Mouse (Mus musculus): ENCODE results near the gene Wdr59. TPM values are rescaled to one million over a fixed set of nuclear protein-coding genes. Genes with fewer than 3 reads are reported as not detected.

Wdr59 gene
- polyA plus RNA-seq, 1 experiment from 2014 or later, result 7.7 TPM

DNA sequence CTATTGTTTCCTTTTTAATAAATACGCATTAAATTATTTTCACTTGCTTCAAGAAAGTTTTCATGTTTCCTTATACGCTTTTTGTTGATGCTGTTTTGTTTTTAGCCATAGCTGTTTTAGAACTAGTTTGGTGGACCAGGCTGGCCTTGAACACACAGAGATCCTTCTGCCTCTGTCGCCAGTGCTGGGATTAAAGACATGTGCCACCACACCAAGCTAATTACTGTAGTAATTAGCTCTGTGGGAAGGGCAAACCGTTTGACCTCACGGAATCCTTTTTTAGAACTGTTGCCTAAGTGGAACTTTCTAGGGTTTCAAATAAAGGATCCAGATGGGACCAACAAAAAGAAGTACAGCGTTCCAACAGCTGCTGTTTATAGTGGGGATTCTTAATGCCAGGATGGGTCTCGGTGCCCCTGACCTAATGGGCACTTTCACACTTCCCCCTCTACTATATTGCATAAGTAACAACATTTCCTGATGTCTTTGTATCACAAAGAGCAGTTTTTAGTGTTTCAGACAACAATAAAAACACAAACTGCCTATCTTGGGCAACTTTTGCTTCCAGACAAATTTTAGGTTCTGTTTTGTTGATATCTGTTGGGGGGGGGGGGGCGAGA is 29.7 kb upstream of the Wdr59 start:
- Histone ChIP-seq H3K9me3 (replicated peaks) (no peaks in the 10 kb centered on the region), H3K27ac (no peak overlapping the region), H3K4me1 (peaks cover 22% of the 10 kb centered on the region), H3K4me3 (no peak overlapping the region), H3K27me3 (no peaks in the 10 kb centered on the region), H3K4me2 (replicated peaks) (no peak overlapping the region), H3K9ac (no peak overlapping the region), H3K36me3 (no peaks in the 10 kb centered on the region)
- 75% methylated on average over 8 of the region's 8 CpGs for WGBS
- ATAC-seq (ENCODE audit: low FRiP score), result no peak

- H3K9ac ChIP-seq, result no peak overlapping the region
- H3K4me2 ChIP-seq (replicated peaks), result no peak overlapping the region
- H3K4me3 ChIP-seq, result no peak overlapping the region
- ATAC-seq (ENCODE audit: low FRiP score), result no peak
- WGBS, result 71% methylated on average over 9 of the region's 9 CpGs
- no peaks in the 10 kb centered on the region for H3K9me3 ChIP-seq (replicated peaks)
- H3K27ac ChIP-seq, result 0 out of 2 replicates have a peak overlapping the region, but pooled peaks have one; percentile 35
- H3K36me3 ChIP-seq, result no peaks in the 10 kb centered on the region
- H3K4me1 ChIP-seq, result peaks cover 18% of the 10 kb centered on the region
- H3K27me3 ChIP-seq, result no peaks in the 10 kb centered on the region
Measured at GRCm38 (mm10) chr8:111550002-111550870, 28.3 kb upstream of the Wdr59 start.

DNA sequence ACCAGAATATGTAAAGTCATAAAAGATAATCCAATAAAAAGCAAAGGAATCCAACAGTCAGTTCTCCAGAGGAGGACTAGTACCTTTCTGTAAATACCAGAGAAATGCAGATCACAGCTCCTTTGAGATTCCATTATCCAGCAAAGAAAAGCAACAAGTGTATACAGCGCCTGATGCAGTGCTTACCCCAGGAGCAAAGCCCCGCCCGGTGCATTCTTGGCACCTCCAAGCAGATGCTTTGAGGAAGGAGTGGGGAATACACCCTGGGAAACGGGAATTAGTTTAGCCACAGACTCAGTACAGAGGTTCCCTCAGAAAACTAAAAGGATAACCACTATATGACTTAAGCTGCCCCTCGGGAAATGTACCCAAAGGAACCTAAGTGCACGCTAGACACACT is 26.3 kb upstream of the Wdr59 start:
- 0 out of 2 replicates have a peak, but pooled peaks cover 6% of the 10 kb centered on the region for H3K36me3 ChIP-seq
- no peak overlapping the region for H3K4me2 ChIP-seq (replicated peaks)
- H3K4me3 ChIP-seq, result no peak overlapping the region
- H3K27me3 ChIP-seq, result no peaks in the 10 kb centered on the region
- no peaks in the 10 kb centered on the region; the same call in 1 of the 2 replicates for H3K9me3 ChIP-seq (replicated peaks)
- no peak overlapping the region for H3K27ac ChIP-seq
- H3K4me1 ChIP-seq, result peaks cover 11% of the 10 kb centered on the region
- WGBS, result 92% methylated on average over 6 of the region's 6 CpGs
- H3K9ac ChIP-seq, result no peak overlapping the region
- ATAC-seq (ENCODE audit: low FRiP score), result no peak

DNA sequence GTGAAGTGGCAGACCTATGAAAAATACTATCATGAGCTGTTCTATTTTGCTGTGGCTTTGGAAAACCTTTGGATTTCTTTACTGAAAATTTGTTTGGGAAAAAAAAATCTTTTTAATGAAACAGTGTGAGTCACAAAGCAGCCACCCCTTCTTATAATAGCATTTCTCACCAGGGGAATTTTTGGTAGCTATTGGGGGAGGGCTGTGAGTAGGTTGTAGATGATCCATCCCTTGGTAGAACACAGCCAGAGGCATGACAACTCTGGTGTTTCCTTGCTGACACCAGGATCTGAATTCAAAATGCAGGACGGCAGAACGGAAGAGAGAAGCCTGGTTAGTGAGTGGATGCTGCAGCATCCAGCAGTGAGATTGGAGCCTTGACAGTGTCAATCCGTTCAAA is 25.3 kb upstream of the Wdr59 start:
- ATAC-seq (ENCODE audit: low FRiP score), result no peak
- Histone ChIP-seq H3K9ac (no peak overlapping the region), H3K4me3 (no peak overlapping the region), H3K27me3 (no peaks in the 10 kb centered on the region), H3K4me2 (replicated peaks) (no peak overlapping the region), H3K4me1 (peaks cover 11% of the 10 kb centered on the region), H3K27ac (no peak overlapping the region), H3K36me3 (0 out of 2 replicates have a peak, but pooled peaks cover 6% of the 10 kb centered on the region), H3K9me3 (replicated peaks) (no peaks in the 10 kb centered on the region; the same call in 1 of the 2 replicates)
- WGBS, result 96% methylated on average over 3 of the region's 3 CpGs

- no peak for ATAC-seq (ENCODE audit: low FRiP score)
- Histone ChIP-seq H3K27me3 (no peaks in the 10 kb centered on the region), H3K4me2 (replicated peaks) (no peak overlapping the region), H3K36me3 (0 out of 2 replicates have a peak, but pooled peaks cover 6% of the 10 kb centered on the region), H3K9me3 (replicated peaks) (no peaks in the 10 kb centered on the region; the same call in 1 of the 2 replicates), H3K27ac (no peak overlapping the region), H3K4me1 (peaks cover 15% of the 10 kb centered on the region), H3K9ac (no peak overlapping the region), H3K4me3 (no peak overlapping the region)
- WGBS, result 91% methylated on average over 8 of the region's 8 CpGs
Measured at GRCm38 (mm10) chr8:111545406-111546156, 23.7 kb upstream of the Wdr59 start.

DNA sequence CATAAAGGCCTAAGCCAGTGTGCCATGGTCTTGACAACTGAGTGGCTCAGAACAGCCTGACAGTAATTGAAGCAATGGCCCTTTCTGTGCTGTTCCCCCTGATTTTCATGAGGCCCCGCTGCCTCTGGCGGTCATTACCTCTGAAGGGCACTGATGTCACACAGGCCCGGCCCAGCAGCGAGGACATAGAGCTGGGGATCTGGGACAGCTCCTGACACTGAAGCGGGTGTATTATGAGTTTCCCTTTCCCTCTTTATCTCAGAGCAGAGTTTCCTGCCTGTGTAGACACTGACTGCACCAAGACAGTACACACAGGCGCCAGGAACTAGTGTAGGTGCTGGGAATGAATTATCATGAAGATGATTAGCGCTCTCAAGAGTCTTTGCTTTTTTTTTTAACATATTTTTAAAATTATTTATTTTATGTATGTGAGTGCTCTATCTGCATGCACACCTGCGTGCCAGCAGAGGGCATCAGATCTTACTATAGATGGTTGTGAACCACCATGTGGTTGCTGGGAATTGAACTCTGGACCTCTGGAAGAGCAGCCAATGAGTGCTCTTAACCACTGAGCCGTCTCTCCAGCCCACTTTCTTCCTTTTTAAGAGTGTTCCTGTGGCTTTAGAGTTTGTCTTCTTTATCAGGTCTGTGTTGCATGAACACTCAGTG is 22.0 kb upstream of the Wdr59 start:
- H3K27me3 ChIP-seq, result no peaks in the 10 kb centered on the region
- 0 out of 2 replicates have a peak, but pooled peaks cover 6% of the 10 kb centered on the region for H3K36me3 ChIP-seq
- peaks cover 25% of the 10 kb centered on the region for H3K4me1 ChIP-seq
- WGBS, result 92% methylated on average over 9 of the region's 9 CpGs
- no peak for ATAC-seq (ENCODE audit: low FRiP score)
- no peaks in the 10 kb centered on the region; the same call in 1 of the 2 replicates for H3K9me3 ChIP-seq (replicated peaks)
- H3K4me2 ChIP-seq (replicated peaks), result no peak overlapping the region
- H3K9ac ChIP-seq, result no peak overlapping the region
- H3K4me3 ChIP-seq, result no peak overlapping the region
- H3K27ac ChIP-seq, result no peak overlapping the region

GRCm38 (mm10) chr8:111539422-111540076 is 17.7 kb upstream of the Wdr59 start:
- Histone ChIP-seq H3K4me2 (replicated peaks) (peak overlapping the region; percentile 84), H3K9me3 (replicated peaks) (no peaks in the 10 kb centered on the region; the same call in 1 of the 2 replicates), H3K36me3 (0 out of 2 replicates have a peak, but pooled peaks cover 6% of the 10 kb centered on the region), H3K27me3 (no peaks in the 10 kb centered on the region), H3K27ac (no peak overlapping the region), H3K9ac (peak overlapping the region; percentile 50), H3K4me3 (peak overlapping the region; percentile 83), H3K4me1 (peaks cover 35% of the 10 kb centered on the region)
- WGBS, result 63% methylated on average over 10 of the region's 10 CpGs
- ATAC-seq (ENCODE audit: low FRiP score), result no peak

- H3K27ac ChIP-seq, result no peak overlapping the region
- whole genome bisulfite sequencing, result 3% methylated on average over 2 of the region's 2 CpGs
Measured at GRCm38 (mm10) chr8:111538194-111538593, 16.3 kb upstream of the Wdr59 start.

DNA sequence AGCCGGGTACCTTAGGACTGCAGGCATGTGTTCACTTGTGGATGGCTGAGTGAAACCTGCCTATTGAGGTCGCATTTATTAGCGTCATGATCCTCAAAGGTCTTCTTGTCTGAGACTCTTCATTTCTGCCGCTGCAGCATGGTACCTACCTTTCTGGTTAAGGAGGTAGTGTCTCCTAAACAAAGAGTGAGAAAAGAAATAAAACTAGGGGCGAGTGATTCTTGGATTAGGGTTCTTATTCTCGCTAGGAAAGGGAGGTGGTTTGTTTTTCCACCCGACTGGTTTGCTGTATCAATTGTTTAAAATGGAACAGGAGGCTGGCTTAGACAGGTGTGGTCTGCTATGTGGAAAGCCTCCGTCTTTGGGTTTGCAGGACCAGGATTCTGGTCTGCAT is 15.9 kb upstream of the Wdr59 start:
- no peak for ATAC-seq (ENCODE audit: low FRiP score)
- WGBS, result 4% methylated on average over 8 of the region's 8 CpGs

More at GRCm38 (mm10) chr8:111538194-111538593, 16.3 kb upstream of the Wdr59 start:
- H3K4me1 ChIP-seq, result peaks cover 35% of the 10 kb centered on the region
- peak overlapping the region; percentile 84 for H3K4me2 ChIP-seq (replicated peaks)
- no peak for ATAC-seq (ENCODE audit: low FRiP score)
- peak overlapping the region; percentile 97 for H3K9ac ChIP-seq
- peak overlapping the region; percentile 83 for H3K4me3 ChIP-seq
- H3K36me3 ChIP-seq, result no peaks in the 10 kb centered on the region
- H3K27me3 ChIP-seq, result no peaks in the 10 kb centered on the region
- no peaks in the 10 kb centered on the region for H3K9me3 ChIP-seq (replicated peaks)

GRCm38 (mm10) chr8:111536978-111537764 is 15.3 kb upstream of the Wdr59 start:
- H3K27ac ChIP-seq, result peak overlapping the region; percentile 96
- ATAC-seq (ENCODE audit: low FRiP score), result peak; percentile 55
- H3K27me3 ChIP-seq, result no peaks in the 10 kb centered on the region
- no peaks in the 10 kb centered on the region for H3K36me3 ChIP-seq
- peak overlapping the region; percentile 83 for H3K4me3 ChIP-seq
- H3K9ac ChIP-seq, result peak overlapping the region; percentile 97
- H3K9me3 ChIP-seq (replicated peaks), result no peaks in the 10 kb centered on the region
- under 1% methylated on average over 55 of the region's 64 CpGs for WGBS
- peaks cover 35% of the 10 kb centered on the region for H3K4me1 ChIP-seq
- peak overlapping the region; percentile 84 for H3K4me2 ChIP-seq (replicated peaks)

More for the DNA sequence above, 15.9 kb upstream of the Wdr59 start:
- Histone ChIP-seq H3K27me3 (no peaks in the 10 kb centered on the region), H3K4me2 (replicated peaks) (peak overlapping the region; percentile 84), H3K4me3 (peak overlapping the region; percentile 83), H3K36me3 (no peaks in the 10 kb centered on the region), H3K4me1 (peaks cover 35% of the 10 kb centered on the region), H3K9ac (peak overlapping the region; percentile 97), H3K27ac (no peak overlapping the region), H3K9me3 (replicated peaks) (no peaks in the 10 kb centered on the region)

Measured in hindbrain, embryonic 12.5 days (tissue).